Mouse (Mus musculus): ENCODE results near the gene Ncbp3. TPM values are rescaled to one million over a fixed set of nuclear protein-coding genes. Genes with fewer than 3 reads are reported as not detected.

The Ncbp3 gene
- total and polyA plus RNA-seq, 3 experiments: 8.4 to 9.3 TPM; not detected in 1

DNA sequence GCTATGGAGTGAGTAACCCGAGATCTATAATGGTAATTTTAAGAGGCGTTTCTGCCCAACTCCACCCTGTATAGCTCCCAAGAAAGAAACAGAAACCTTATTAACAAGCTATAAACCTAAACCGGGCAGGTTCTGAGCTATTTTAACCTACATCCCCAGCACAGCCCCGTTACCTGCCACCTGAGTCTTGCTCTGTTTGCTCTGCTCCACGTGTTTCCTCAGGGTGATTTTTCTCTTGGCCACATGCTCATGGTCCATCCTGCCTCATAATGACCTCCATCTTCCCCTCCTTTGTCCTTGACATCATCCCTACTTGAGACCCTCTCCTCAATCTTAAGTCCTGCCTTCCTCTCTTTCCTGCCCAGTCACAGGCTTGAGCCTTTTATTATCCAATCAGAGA, 86.6 kb downstream of the Ncbp3 start:
- Histone ChIP-seq H3K4me1 (ENCODE audit: control insufficient read depth in 1 of 2, insufficient read depth in 2 of 2, low read length in 2 of 2) (peaks cover 8 to 45% of the 10 kb centered on the region in 2 experiments), H3K9me3 (replicated peaks; ENCODE audit: insufficient read depth, low read length) (no peaks in the 10 kb centered on the region), H3K9ac (ENCODE audit: control insufficient read depth, low read depth, low read length, poor library complexity, severe bottlenecking) (peak overlapping the region; percentile 19; the same call in 1 of the 2 replicates), H3K27me3 (ENCODE audit: control insufficient read depth in 1 of 2, insufficient read depth in 2 of 2, low read length in 2 of 2) (no peaks in the 10 kb centered on the region), H3K27ac (ENCODE audit: control insufficient read depth, low read depth, low read length) (no peak overlapping the region), H3K4me3 (ENCODE audit: control insufficient read depth in 1 of 2, insufficient read depth in 1 of 2, low read depth in 2 of 2, low read length in 2 of 2) (peak overlapping the region; percentile 24 to 97; a peak in 3 of 4 replicates), H3K36me3 (ENCODE audit: control insufficient read depth in 1 of 2, insufficient read depth in 2 of 2, low read length in 2 of 2) (peaks cover 0 to 45% of the 10 kb centered on the region in 2 experiments; a peak in 3 of 4 replicates), H3K79me2 (ENCODE audit: control insufficient read depth, insufficient read depth, low read length, poor library complexity) (peaks cover 58% of the 10 kb centered on the region)
- no peak for TF ChIP-seq JUND (IDR thresholded peaks at IDR 0.05; ENCODE audit: low read depth, low read length)
- TF ChIP-seq NRF1 (IDR thresholded peaks at IDR 0.05; ENCODE audit: insufficient read depth, low read depth, low read length, poor library complexity, severe bottlenecking): no peak
- no peak for TF ChIP-seq SIN3A (IDR thresholded peaks at IDR 0.05; ENCODE audit: low read length)
- TF ChIP-seq ELF1 (IDR thresholded peaks at IDR 0.05; ENCODE audit: low read depth, low read length): no peak
- TF ChIP-seq EP300 (IDR thresholded peaks at IDR 0.05; ENCODE audit: low read depth in 1 of 2, low read length in 2 of 2): no peak
- TF ChIP-seq RAD21 (IDR thresholded peaks at IDR 0.05; ENCODE audit: low read depth, low read length): no peak
- TF ChIP-seq CHD1 (IDR thresholded peaks at IDR 0.05; ENCODE audit: low read depth, low read length): no peak
- TF ChIP-seq USF1 (IDR thresholded peaks at IDR 0.05; ENCODE audit: low read depth, low read length): no peak
- TF ChIP-seq MYB (IDR thresholded peaks at IDR 0.05; ENCODE audit: low read depth, low read length): no peak
- no peak for TF ChIP-seq ZC3H11A (IDR thresholded peaks at IDR 0.05; ENCODE audit: low read depth, low read length)
- no peak for TF ChIP-seq SMC3 (IDR thresholded peaks at IDR 0.05; ENCODE audit: low read depth, low read length)
- TF ChIP-seq NELFE (IDR thresholded peaks at IDR 0.05; ENCODE audit: low read depth, low read length): no peak
- no peak for TF ChIP-seq POLR2A (IDR thresholded peaks at IDR 0.05; ENCODE audit: control insufficient read depth in 1 of 2, insufficient read depth in 1 of 2, low read depth in 1 of 2, low read length in 2 of 2, poor library complexity in 1 of 2)
- no peak for DNase-seq (ENCODE audit: low read depth, low spot score)

DNA sequence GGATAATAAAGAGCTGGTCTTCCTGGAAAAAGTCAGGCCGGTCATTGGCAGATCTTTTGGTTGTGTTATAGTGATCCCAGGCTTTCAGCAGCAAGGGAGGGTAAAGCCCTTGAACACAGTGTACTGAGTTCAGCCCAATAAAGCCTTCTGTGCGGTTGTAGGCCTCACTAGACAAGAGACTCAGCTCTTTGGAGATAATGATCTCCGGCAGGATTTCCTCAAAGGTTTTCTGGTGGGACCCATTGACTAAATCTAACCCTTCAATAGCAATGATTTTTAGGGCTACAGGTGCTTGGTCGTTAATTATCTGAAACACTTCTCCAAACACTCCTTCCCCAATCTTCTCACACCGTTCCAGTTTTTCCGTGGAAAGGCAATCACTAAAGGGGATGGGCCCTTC, 89.0 kb downstream of the Ncbp3 start:
- DNase-seq (ENCODE audit: low read depth, low spot score): peak; percentile 43
- peak overlapping the region; percentile 97 for H3K9ac ChIP-seq (ENCODE audit: control insufficient read depth, low read depth, low read length, poor library complexity, severe bottlenecking)
- no peak overlapping the region for H3K27ac ChIP-seq (ENCODE audit: control insufficient read depth, low read depth, low read length)
- H3K4me3 ChIP-seq (ENCODE audit: control insufficient read depth in 1 of 2, insufficient read depth in 1 of 2, low read depth in 2 of 2, low read length in 2 of 2): peak overlapping the region; percentile 87 to 97
- peaks cover 58% of the 10 kb centered on the region for H3K79me2 ChIP-seq (ENCODE audit: control insufficient read depth, insufficient read depth, low read length, poor library complexity)
- H3K9me3 ChIP-seq (replicated peaks; ENCODE audit: insufficient read depth, low read length): no peaks in the 10 kb centered on the region
- TF ChIP-seq BHLHE40 (IDR thresholded peaks at IDR 0.05; ENCODE audit: borderline replicate concordance, low read depth, low read length) (no peak), USF1 (IDR thresholded peaks at IDR 0.05; ENCODE audit: low read depth, low read length) (no peak), RCOR1 (IDR thresholded peaks at IDR 0.05; ENCODE audit: low read depth, low read length) (0 out of 2 replicates have a peak, but pooled peaks have one; percentile 28), UBTF (IDR thresholded peaks at IDR 0.05; ENCODE audit: borderline replicate concordance, insufficient read depth, low read depth, low read length) (no peak), TBP (IDR thresholded peaks at IDR 0.05; ENCODE audit: low read depth, low read length) (no peak), RAD21 (IDR thresholded peaks at IDR 0.05; ENCODE audit: low read depth, low read length) (no peak), MAZ (IDR thresholded peaks at IDR 0.05; ENCODE audit: low read depth, low read length) (no peak), TCF12 (IDR thresholded peaks at IDR 0.05; ENCODE audit: low read depth, low read length) (no peak), NRF1 (IDR thresholded peaks at IDR 0.05; ENCODE audit: insufficient read depth, low read depth, low read length, poor library complexity, severe bottlenecking) (no peak), GATA1 (IDR thresholded peaks at IDR 0.05; ENCODE audit: low read depth, low read length) (peak; percentile 69)
- no peaks in the 10 kb centered on the region for H3K27me3 ChIP-seq (ENCODE audit: control insufficient read depth in 1 of 2, insufficient read depth in 2 of 2, low read length in 2 of 2)
- peaks cover 7 to 45% of the 10 kb centered on the region in 2 experiments for H3K4me1 ChIP-seq (ENCODE audit: control insufficient read depth in 1 of 2, insufficient read depth in 2 of 2, low read length in 2 of 2)
- peaks cover 0 to 44% of the 10 kb centered on the region in 2 experiments; a peak in 3 of 4 replicates for H3K36me3 ChIP-seq (ENCODE audit: control insufficient read depth in 1 of 2, insufficient read depth in 2 of 2, low read length in 2 of 2)

All from MEL (cell line).